Mouse (Mus musculus) gastrocnemius, postnatal 10 days (tissue): ENCODE measurements around the gene Krt2. TPM values are rescaled to one million over a fixed set of nuclear protein-coding genes. Genes with fewer than 3 reads are reported as not detected.
A peak's percentile ranks its signal among the peaks of the same experiment; 100 is the strongest.

Experiments used
- DNase-seq: peaks from one replicate; pipeline ENCODE4 v3.0.0; 2021; ENCODE audit warnings: mixed read lengths
- total RNA-seq, 2 experiments: library from RNA; stranded (reverse); gene quantifications; 2 replicates each; pipeline ENCODE4 v1.2.3; 2021

Gene Krt2
- total RNA-seq, 2 experiments from 2014 or later, result not detected

- DNase-seq, result peak; percentile 29
Observed at GRCm38 (mm10) chr15:101772080-101772710, 45.8 kb downstream of the Krt2 start.

GRCm38 (mm10) chr15:101770226-101770625 is 47.7 kb downstream of the Krt2 start:
- DNase-seq, result no peak

Other genes starting within 250 kb of the Krt2 start
- not detected for gene Krt75, start 244.3 kb downstream of the Krt2 start, total RNA-seq
- gene Gm5414, start 190.0 kb downstream of the Krt2 start, total RNA-seq, result not detected
- not detected for gene Gm5478, start 170.8 kb downstream of the Krt2 start, total RNA-seq
- not detected for gene Krt6b, start 137.9 kb downstream of the Krt2 start, total RNA-seq
- not detected for gene Krt6a, start 123.9 kb downstream of the Krt2 start, total RNA-seq
- not detected for gene Krt5, start 105.3 kb downstream of the Krt2 start, total RNA-seq
- under 1 TPM; 0.18 to 0.28 TPM for gene Krt71, start 75.1 kb downstream of the Krt2 start, total RNA-seq
- gene Krt72, start 31.7 kb downstream of the Krt2 start, total RNA-seq, result not detected
- not detected for gene Krt73, start 15.8 kb downstream of the Krt2 start, total RNA-seq
- not detected for gene Krt1, start 32.6 kb upstream of the Krt2 start, total RNA-seq
- gene Krt77, start 51.5 kb upstream of the Krt2 start, total RNA-seq, result not detected
- not detected for gene Krt76, start 74.8 kb upstream of the Krt2 start, total RNA-seq
- under 1 TPM in 1 of 2 experiments, not detected in 1; 0.21 TPM for gene Krt4, start 106.6 kb upstream of the Krt2 start, total RNA-seq
- gene Krt79, start 122.2 kb upstream of the Krt2 start, total RNA-seq, result not detected
- not detected for gene Krt78, start 136.1 kb upstream of the Krt2 start, total RNA-seq
- 1 to 10 TPM; 1.4 to 1.7 TPM for gene Krt8, start 186.3 kb upstream of the Krt2 start, total RNA-seq
- 1 to 10 TPM; 1.5 to 2.5 TPM for gene Krt18, start 210.0 kb upstream of the Krt2 start, total RNA-seq